Mouse (Mus musculus): ENCODE measurements around the gene Slc30a1. TPM values are rescaled to one million over a fixed set of nuclear protein-coding genes. Genes with fewer than 3 reads are reported as not detected.

Gene Slc30a1
- total and polyA plus RNA-seq, 2 experiments: 11.3 to 22.6 TPM

GRCm38 (mm10) chr1:191911067-191911668, 4.6 kb downstream of the Slc30a1 start:
- WGBS: 14% methylated on average over 3 of the region's 3 CpGs
- no peaks in the 10 kb centered on the region for H3K27me3 ChIP-seq (ENCODE audit: control insufficient read depth, insufficient read depth, low read length)
- peaks cover 28% of the 10 kb centered on the region; the same call in 1 of the 2 replicates for H3K79me2 ChIP-seq (ENCODE audit: control insufficient read depth, insufficient read depth, low read length)
- H3K9ac ChIP-seq (ENCODE audit: low read depth, low read length): peak overlapping the region; percentile 45; the same call in 1 of the 2 replicates
- H3K4me1 ChIP-seq (ENCODE audit: control insufficient read depth, insufficient read depth, low read length): peaks cover 24% of the 10 kb centered on the region
- peak; percentile 64 for DNase-seq (ENCODE audit: extremely low read depth, low read depth, low spot score)
- H3K27ac ChIP-seq (replicated peaks; ENCODE audit: insufficient read depth, low read depth, low read length): peak overlapping the region; percentile 61
- peak overlapping the region; percentile 12; the same call in 1 of the 2 replicates for H3K4me3 ChIP-seq (ENCODE audit: insufficient read depth, low read depth, low read length)
- no peak for TF ChIP-seq POLR2A (IDR thresholded peaks at IDR 0.05; ENCODE audit: extremely low read depth, insufficient read depth, low read length)
- no peak for TF ChIP-seq CTCF (IDR thresholded peaks at IDR 0.05; ENCODE audit: low read depth, low read length)
- peaks cover 9% of the 10 kb centered on the region for H3K36me3 ChIP-seq (ENCODE audit: control insufficient read depth, insufficient read depth, low read length)

DNA sequence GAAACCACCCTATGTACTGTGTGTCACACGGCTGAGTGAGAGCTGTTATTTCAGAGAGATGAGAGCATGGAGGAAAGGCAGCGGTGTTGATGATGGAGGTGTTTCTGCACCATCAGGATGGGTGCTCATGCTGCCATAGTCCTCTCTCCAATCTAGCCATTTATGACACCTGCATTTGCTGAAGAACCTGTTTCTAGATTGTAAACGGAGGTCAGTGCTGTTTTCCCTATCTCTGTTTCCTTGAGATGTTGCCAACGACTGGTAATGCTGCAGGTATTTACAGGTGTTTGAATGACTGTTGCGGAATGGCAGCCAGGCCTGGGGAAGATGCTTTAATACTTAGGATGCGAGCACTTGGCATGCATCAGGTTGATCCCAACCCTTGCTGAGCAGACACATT, 8.1 kb downstream of the Slc30a1 start:
- 82% methylated on average over 6 of the region's 6 CpGs for WGBS
- Histone ChIP-seq H3K27ac (replicated peaks; ENCODE audit: insufficient read depth, low read depth, low read length) (no peak overlapping the region), H3K27me3 (ENCODE audit: control insufficient read depth, insufficient read depth, low read length) (no peaks in the 10 kb centered on the region), H3K4me3 (ENCODE audit: insufficient read depth, low read depth, low read length) (no peak overlapping the region), H3K79me2 (ENCODE audit: control insufficient read depth, insufficient read depth, low read length) (no peaks in the 10 kb centered on the region; the same call in 1 of the 2 replicates), H3K9ac (ENCODE audit: low read depth, low read length) (no peak overlapping the region), H3K36me3 (ENCODE audit: control insufficient read depth, insufficient read depth, low read length) (peaks cover 3% of the 10 kb centered on the region), H3K4me1 (ENCODE audit: control insufficient read depth, insufficient read depth, low read length) (peaks cover 13% of the 10 kb centered on the region)
- no peak for DNase-seq (ENCODE audit: extremely low read depth, low read depth, low spot score)
- no peak for TF ChIP-seq CTCF (IDR thresholded peaks at IDR 0.05; ENCODE audit: low read depth, low read length)
- TF ChIP-seq POLR2A (IDR thresholded peaks at IDR 0.05; ENCODE audit: extremely low read depth, insufficient read depth, low read length): no peak

DNA sequence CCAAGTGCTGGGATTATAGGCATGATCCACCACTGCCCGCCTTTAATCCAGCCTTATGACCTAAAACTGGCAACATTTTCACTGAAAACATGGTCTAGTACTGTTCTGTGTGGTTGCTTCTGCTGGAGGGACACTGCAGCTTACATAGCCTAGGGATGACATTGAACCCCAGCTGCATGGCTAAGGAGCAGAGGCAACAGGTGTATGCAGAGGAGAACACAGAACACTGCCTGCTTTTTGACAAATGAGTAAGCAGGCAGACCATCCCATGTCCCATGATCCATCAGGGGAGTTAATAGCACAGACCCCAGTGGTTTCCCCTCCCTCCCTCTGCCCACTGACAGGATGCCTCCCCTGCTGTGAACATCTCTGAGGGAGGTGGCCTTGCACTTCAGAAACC, 9.0 kb downstream of the Slc30a1 start:
- H3K4me3 ChIP-seq (ENCODE audit: insufficient read depth, low read depth, low read length): no peak overlapping the region
- peaks cover 10% of the 10 kb centered on the region for H3K4me1 ChIP-seq (ENCODE audit: control insufficient read depth, insufficient read depth, low read length)
- no peaks in the 10 kb centered on the region for H3K27me3 ChIP-seq (ENCODE audit: control insufficient read depth, insufficient read depth, low read length)
- DNase-seq (ENCODE audit: extremely low read depth, low read depth, low spot score): no peak
- H3K9ac ChIP-seq (ENCODE audit: low read depth, low read length): no peak overlapping the region
- TF ChIP-seq POLR2A (IDR thresholded peaks at IDR 0.05; ENCODE audit: extremely low read depth, insufficient read depth, low read length): no peak
- no peak for TF ChIP-seq CTCF (IDR thresholded peaks at IDR 0.05; ENCODE audit: low read depth, low read length)
- WGBS: 87% methylated on average over 1 of the region's 1 CpGs
- no peaks in the 10 kb centered on the region; the same call in 1 of the 2 replicates for H3K79me2 ChIP-seq (ENCODE audit: control insufficient read depth, insufficient read depth, low read length)
- no peaks in the 10 kb centered on the region; the same call in 1 of the 2 replicates for H3K36me3 ChIP-seq (ENCODE audit: control insufficient read depth, insufficient read depth, low read length)
- H3K27ac ChIP-seq (replicated peaks; ENCODE audit: insufficient read depth, low read depth, low read length): no peak overlapping the region

- Histone ChIP-seq H3K27me3 (ENCODE audit: control insufficient read depth, insufficient read depth, low read length) (no peaks in the 10 kb centered on the region), H3K9ac (ENCODE audit: low read depth, low read length) (no peak overlapping the region), H3K79me2 (ENCODE audit: control insufficient read depth, insufficient read depth, low read length) (no peaks in the 10 kb centered on the region), H3K27ac (replicated peaks; ENCODE audit: insufficient read depth, low read depth, low read length) (no peak overlapping the region), H3K4me3 (ENCODE audit: insufficient read depth, low read depth, low read length) (no peak overlapping the region), H3K4me1 (ENCODE audit: control insufficient read depth, insufficient read depth, low read length) (peaks cover 8% of the 10 kb centered on the region), H3K36me3 (ENCODE audit: control insufficient read depth, insufficient read depth, low read length) (no peaks in the 10 kb centered on the region; the same call in 1 of the 2 replicates)
- 77% methylated on average over 5 of the region's 5 CpGs for WGBS
- TF ChIP-seq POLR2A (IDR thresholded peaks at IDR 0.05; ENCODE audit: extremely low read depth, insufficient read depth, low read length) (no peak), CTCF (IDR thresholded peaks at IDR 0.05; ENCODE audit: low read depth, low read length) (no peak)
- no peak for DNase-seq (ENCODE audit: extremely low read depth, low read depth, low spot score)
These were observed 10.3 kb downstream of the Slc30a1 start for GRCm38 (mm10) chr1:191916876-191917275.

- peak; percentile 76 for DNase-seq (ENCODE audit: extremely low read depth, low read depth, low spot score)
- Histone ChIP-seq H3K36me3 (ENCODE audit: control insufficient read depth, insufficient read depth, low read length) (no peaks in the 10 kb centered on the region), H3K4me3 (ENCODE audit: insufficient read depth, low read depth, low read length) (no peak overlapping the region), H3K27ac (replicated peaks; ENCODE audit: insufficient read depth, low read depth, low read length) (no peak overlapping the region), H3K4me1 (ENCODE audit: control insufficient read depth, insufficient read depth, low read length) (peaks cover 17% of the 10 kb centered on the region), H3K27me3 (ENCODE audit: control insufficient read depth, insufficient read depth, low read length) (no peaks in the 10 kb centered on the region), H3K79me2 (ENCODE audit: control insufficient read depth, insufficient read depth, low read length) (no peaks in the 10 kb centered on the region), H3K9ac (ENCODE audit: low read depth, low read length) (no peak overlapping the region)
- no peak for TF ChIP-seq POLR2A (IDR thresholded peaks at IDR 0.05; ENCODE audit: extremely low read depth, insufficient read depth, low read length)
- TF ChIP-seq CTCF (IDR thresholded peaks at IDR 0.05; ENCODE audit: low read depth, low read length): no peak
- 42% methylated on average over 2 of the region's 2 CpGs for WGBS
These were observed 12.8 kb downstream of the Slc30a1 start for GRCm38 (mm10) chr1:191919336-191919735.

GRCm38 (mm10) chr1:191921701-191922100, 15.1 kb downstream of the Slc30a1 start:
- peak overlapping the region; percentile 24 for H3K27ac ChIP-seq (replicated peaks; ENCODE audit: insufficient read depth, low read depth, low read length)
- no peaks in the 10 kb centered on the region for H3K36me3 ChIP-seq (ENCODE audit: control insufficient read depth, insufficient read depth, low read length)
- H3K4me1 ChIP-seq (ENCODE audit: control insufficient read depth, insufficient read depth, low read length): peaks cover 24% of the 10 kb centered on the region
- H3K4me3 ChIP-seq (ENCODE audit: insufficient read depth, low read depth, low read length): no peak overlapping the region
- no peaks in the 10 kb centered on the region for H3K27me3 ChIP-seq (ENCODE audit: control insufficient read depth, insufficient read depth, low read length)
- peak; percentile 99 for DNase-seq (ENCODE audit: extremely low read depth, low read depth, low spot score)
- no peaks in the 10 kb centered on the region for H3K79me2 ChIP-seq (ENCODE audit: control insufficient read depth, insufficient read depth, low read length)
- 29% methylated on average over 3 of the region's 3 CpGs for WGBS
- no peak overlapping the region for H3K9ac ChIP-seq (ENCODE audit: low read depth, low read length)
- TF ChIP-seq POLR2A (IDR thresholded peaks at IDR 0.05; ENCODE audit: extremely low read depth, insufficient read depth, low read length) (no peak), CTCF (IDR thresholded peaks at IDR 0.05; ENCODE audit: low read depth, low read length) (no peak)
